Mouse (Mus musculus): Measurements from ENCODE around the gene Fcor.

DNA sequence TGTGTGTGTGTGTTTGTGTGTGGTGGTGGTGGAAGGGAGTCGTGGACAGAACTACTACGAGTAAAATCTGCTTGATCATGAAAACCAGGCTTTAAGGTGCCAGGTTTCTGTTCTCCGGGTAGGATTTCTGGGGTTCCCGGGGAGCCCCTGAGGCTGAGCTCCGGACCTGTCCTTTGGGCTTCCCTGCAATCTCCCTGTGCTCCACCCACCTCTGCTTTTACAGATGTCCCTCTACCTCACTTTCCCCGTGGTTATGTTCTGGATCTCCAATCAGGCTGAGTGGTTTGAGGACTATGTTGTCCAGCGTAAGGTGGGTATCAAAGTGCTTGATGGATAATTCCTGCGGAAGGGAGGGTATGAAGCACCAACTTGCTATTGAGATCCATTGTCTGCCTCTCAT, 50.0 kb downstream of the Fcor start:
- TF ChIP-seq CTCF (conservative IDR thresholded peaks at IDR 0.05; ENCODE audit: insufficient read depth, insufficient read length, low read depth, low read length) (no peak), POLR2A (IDR thresholded peaks at IDR 0.05; ENCODE audit: low read depth, low read length) (no peak)
